Mouse (Mus musculus) MEL (cell line): ENCODE results near the gene Aebp1.

Experiments used
- CHD1 ChIP-seq: IDR thresholded peaks from 2 replicates; pipeline ENCODE4 v1.6.1; 2012; ENCODE audit warnings: low read depth, mild to moderate bottlenecking, inconsistent platforms, low read length, improper control_type of control experiment
- CTCF ChIP-seq, 3 experiments: IDR thresholded peaks in 2 of 3; conservative IDR thresholded peaks in 1 of 3; 2 replicates each; pipeline ENCODE4 v1.5.1; 2011 to 2012; ENCODE audit warnings: low read length in 3 of 3, low read depth in 2 of 3, mild to moderate bottlenecking in 2 of 3, improper control_type of control experiment in 1 of 3, inconsistent platforms in 1 of 3, mixed read lengths in 1 of 3, moderate library complexity in 1 of 3; ENCODE audit not compliant: control insufficient read depth in 1 of 3, insufficient read depth in 1 of 3, poor library complexity in 1 of 3, severe bottlenecking in 1 of 3
- EP300 ChIP-seq, 2 experiments: IDR thresholded peaks; 2 replicates each; pipeline ENCODE4 v1.6.1; 2011; ENCODE audit warnings: improper control_type of control experiment in 2 of 2, low read length in 2 of 2, low read depth in 1 of 2, mild to moderate bottlenecking in 1 of 2
- ETS1 ChIP-seq: IDR thresholded peaks from 2 replicates; pipeline ENCODE4 v1.6.1; 2012; ENCODE audit warnings: low read depth, mild to moderate bottlenecking, inconsistent platforms, low read length, improper control_type of control experiment, moderate library complexity
- GATA1 ChIP-seq: IDR thresholded peaks from 2 replicates; pipeline ENCODE4 v1.6.1; 2011; ENCODE audit warnings: low read depth, low read length, improper control_type of control experiment
- HCFC1 ChIP-seq: IDR thresholded peaks from 2 replicates; pipeline ENCODE4 v1.6.1; 2012; ENCODE audit warnings: low read depth, mild to moderate bottlenecking, inconsistent platforms, low read length, improper control_type of control experiment, moderate library complexity
- MEF2A ChIP-seq: IDR thresholded peaks from 2 replicates; pipeline ENCODE4 v1.6.1; 2014; ENCODE audit warnings: low read depth, mild to moderate bottlenecking, inconsistent platforms, low read length, improper control_type of control experiment; ENCODE audit not compliant: poor library complexity, insufficient replicate concordance, severe bottlenecking; ENCODE audit errors: extremely low read depth
- NELFE ChIP-seq: IDR thresholded peaks from 2 replicates; pipeline ENCODE4 v1.6.1; 2011; ENCODE audit warnings: low read depth, low read length, improper control_type of control experiment
- NRF1 ChIP-seq: IDR thresholded peaks from 2 replicates; pipeline ENCODE4 v1.6.1; 2014; ENCODE audit warnings: low read depth, mild to moderate bottlenecking, inconsistent platforms, low read length, improper control_type of control experiment, moderate library complexity; ENCODE audit not compliant: poor library complexity, insufficient read depth, severe bottlenecking
- SIN3A ChIP-seq: IDR thresholded peaks from 2 replicates; pipeline ENCODE4 v1.6.1; 2012; ENCODE audit warnings: low read length, improper control_type of control experiment, inconsistent platforms
- ZC3H11A ChIP-seq: IDR thresholded peaks from 2 replicates; pipeline ENCODE4 v1.6.1; 2012; ENCODE audit warnings: low read depth, mild to moderate bottlenecking, inconsistent platforms, low read length, improper control_type of control experiment
- ZNF384 ChIP-seq: IDR thresholded peaks from 2 replicates; pipeline ENCODE4 v1.6.1; 2012; ENCODE audit warnings: low read depth, mild to moderate bottlenecking, inconsistent platforms, low read length, improper control_type of control experiment

- no peak for TF ChIP-seq GATA1
- no peak for TF ChIP-seq ETS1
- no peak for TF ChIP-seq CHD1
- no peak for TF ChIP-seq HCFC1
- no peak for TF ChIP-seq NRF1
- no peak for TF ChIP-seq ZC3H11A
- no peak for TF ChIP-seq CTCF (IDR thresholded peaks at IDR 0.05 in 2 of 3, conservative IDR thresholded peaks at IDR 0.05 in 1 of 3; ENCODE audit: control insufficient read depth in 1 of 3, insufficient read depth in 1 of 3, low read depth in 2 of 3, low read length in 3 of 3, poor library complexity in 1 of 3, severe bottlenecking in 1 of 3)
- no peak for TF ChIP-seq EP300 (IDR thresholded peaks at IDR 0.05; ENCODE audit: low read depth in 1 of 2, low read length in 2 of 2)
- TF ChIP-seq MEF2A: no peak
- no peak for TF ChIP-seq ZNF384
- no peak for TF ChIP-seq NELFE
- TF ChIP-seq SIN3A: no peak
Observed at GRCm38 (mm10) chr11:5887250-5887649, 25.5 kb downstream of the Aebp1 start.
